Mouse (Mus musculus): ENCODE results near the gene Rel.

The Rel gene

DNA sequence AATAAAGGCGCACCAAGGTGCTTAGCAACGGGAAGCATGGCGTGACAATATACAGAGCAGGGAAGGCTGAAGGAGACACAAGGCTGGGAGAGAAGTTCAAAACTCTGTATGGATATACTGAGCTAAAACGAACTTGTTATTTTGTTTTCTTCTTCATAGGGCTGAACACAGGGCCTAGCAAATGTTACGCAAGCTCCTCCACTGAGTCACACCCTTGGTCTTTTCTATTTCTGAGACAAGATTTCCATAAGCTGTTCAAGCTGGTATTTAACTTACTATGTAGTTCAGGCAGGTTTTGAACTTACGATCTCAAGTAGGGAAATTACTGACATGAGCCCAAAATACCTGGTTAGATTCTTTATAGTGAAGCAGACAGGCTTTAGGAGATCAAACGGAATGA lies 29.4 kb downstream of the Rel start:
- no peak for DNase-seq

DNA sequence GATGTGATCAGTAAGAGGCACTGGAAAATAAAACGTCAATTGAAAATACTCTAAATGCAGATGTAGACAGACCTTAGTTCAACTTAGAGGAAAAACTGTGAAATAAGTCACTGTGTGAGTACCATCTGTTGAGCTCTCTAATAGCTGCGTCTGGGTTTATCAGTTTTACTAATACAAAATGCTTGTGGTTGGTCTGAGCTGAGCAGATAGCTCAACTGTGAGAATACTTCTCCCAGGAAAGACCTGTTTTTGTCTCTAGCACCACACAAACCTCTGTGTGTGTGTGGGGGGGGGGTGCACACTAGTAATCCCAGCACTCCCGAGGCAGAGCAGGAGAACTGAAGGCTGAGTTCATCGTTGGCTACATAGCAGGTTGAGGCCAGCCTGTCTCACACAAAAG lies 29.9 kb downstream of the Rel start:
- no peak for DNase-seq

DNA sequence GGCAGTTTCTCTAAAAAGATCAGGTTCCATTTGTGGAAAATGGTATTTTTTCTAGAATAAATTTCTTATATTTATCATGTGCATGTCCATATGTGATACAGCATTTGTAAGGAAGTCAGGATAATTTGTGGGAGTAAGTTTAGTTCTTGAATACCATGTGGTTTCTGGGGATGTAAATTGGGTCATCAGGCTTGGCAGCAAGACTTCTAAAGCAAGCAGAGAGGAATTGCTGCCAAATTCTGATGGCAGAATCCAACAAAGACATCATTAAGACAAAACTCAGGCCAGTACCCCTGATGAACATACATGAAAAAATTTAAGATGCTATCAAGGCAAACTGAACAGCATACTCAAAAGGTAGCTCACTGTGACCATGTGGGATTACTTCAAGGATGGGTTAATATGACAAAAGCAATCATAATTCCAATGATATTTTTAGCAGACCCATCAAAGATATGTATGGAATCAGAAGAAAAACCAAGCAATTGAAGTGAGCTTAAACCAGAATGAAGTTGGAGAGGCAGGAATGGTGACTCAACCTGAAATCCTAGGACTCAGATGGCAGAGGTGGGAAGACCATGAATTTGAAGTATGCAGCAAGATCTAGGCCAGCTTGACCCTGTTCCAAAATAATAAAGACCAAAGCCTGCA lies 34.8 kb downstream of the Rel start:
- no peak for DNase-seq

DNA sequence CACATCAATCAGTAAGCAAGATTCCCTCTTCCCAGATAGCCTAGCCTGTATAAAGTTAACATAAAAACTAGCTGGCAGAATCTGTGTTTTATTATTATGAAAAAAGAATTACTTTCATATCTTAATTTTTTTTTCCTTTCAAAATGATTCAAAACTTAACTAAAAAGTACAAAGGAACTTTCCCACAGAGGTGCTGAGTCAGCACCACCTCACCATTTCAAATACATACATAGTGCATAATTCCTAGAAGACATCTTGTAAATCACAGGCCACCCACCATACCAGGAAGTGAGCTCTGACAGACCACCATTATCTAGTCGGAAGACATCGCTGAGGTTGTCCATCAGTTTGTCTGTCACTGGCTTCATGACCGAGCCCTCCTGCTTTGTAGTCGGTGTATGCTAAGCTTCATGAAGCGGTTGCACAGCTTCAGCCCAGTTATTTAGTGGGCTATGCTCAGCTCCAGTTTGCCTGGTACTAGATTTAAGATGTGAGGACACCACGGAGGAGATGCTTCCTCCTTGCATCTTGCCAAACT lies 36.0 kb downstream of the Rel start:
- DNase-seq: no peak

DNA sequence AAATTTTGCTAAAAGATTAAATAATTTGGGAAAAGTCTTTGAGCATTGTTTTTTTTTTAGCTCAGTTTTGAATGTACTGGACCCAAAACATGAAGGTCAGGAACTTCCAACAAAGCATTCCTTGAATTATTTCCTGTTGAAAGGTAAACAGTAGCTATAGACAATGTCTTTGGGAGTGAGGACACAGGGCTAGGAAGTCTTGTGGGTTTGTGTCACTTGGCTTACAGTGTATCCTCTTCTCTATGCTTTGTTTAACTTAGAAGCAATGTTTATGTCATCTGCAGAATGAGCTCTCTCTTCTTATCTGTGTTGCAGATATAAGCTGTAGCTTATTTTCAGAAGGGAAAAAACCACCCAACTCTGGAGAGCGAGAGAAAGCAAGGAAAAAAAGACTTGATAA lies 37.9 kb downstream of the Rel start:
- no peak for DNase-seq

DNA sequence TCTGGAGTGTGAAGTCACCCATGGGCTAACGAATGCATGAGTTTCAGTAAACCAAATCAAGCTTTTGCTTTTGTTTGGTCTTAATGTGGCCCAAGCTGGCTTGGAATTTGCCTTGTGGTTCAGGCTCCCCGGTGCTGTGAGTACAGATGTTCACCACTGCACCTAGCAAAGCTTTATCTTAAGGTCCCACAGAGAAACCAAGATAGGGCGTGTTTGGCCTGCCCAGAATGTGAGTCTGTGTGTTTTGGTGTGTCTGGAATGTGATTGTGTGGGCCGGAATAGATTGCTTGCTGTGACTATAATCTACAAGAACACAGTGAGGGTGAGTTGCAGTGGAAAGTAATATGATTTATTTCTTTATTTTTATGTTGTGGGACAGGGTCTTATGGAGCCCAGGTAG lies 40.6 kb downstream of the Rel start:
- DNase-seq: no peak

DNA sequence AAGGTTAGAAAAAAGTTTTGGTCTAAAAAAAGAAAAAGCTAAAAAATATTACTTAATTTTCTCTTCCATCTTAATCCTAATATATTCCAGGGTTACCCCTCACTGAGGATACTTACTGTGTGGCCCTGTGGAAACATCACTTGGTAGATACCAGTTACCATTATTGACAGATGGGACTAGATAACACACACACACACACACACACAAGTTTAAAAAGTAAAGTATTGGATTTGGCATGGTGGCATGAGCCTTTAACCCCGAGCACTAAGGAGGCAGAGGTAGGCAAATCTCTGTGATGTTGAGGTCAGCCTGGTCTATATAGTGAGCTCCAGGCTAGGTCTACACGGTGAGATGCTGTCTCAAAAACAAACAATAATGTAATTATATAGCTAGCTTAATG lies 42.6 kb downstream of the Rel start:
- DNase-seq: no peak

DNA sequence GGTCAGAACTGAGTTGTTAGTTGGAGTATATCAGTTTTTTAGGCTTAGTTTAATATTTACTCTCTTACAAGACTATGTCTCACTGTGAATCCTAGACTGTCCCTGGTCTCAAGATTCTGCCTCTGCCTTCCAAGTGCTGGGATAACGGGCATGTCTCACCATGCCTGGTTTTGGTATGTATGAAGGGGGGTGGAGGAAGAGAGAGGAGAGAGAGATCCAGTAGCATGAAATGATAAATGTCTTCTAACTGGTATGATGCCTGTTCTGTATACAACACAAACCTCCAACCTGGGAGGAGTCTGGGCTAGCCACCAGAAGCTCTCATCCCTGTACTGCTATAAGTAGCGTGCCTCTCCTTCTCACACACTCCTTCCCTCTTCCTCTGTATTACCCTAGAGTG lies 44.3 kb downstream of the Rel start:
- DNase-seq: no peak

DNA sequence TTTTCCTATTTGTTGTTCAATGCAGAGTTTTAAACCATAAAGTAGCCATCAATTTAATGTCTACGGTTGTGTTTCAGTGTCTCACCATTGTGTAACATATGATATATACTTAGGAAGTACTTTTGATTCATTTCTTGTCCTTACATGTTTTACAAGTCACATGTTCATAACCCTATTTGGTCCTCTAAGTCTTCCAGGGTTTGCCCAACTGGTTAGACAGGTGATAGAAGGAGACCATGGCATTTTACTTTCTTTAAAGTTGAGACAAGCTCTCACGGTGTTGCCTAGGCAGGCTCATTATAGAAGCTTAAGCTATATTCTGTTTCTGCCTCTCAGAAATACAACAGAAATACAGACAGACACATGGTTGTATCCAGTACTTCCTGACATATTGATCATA lies 44.9 kb downstream of the Rel start:
- DNase-seq: no peak

DNA sequence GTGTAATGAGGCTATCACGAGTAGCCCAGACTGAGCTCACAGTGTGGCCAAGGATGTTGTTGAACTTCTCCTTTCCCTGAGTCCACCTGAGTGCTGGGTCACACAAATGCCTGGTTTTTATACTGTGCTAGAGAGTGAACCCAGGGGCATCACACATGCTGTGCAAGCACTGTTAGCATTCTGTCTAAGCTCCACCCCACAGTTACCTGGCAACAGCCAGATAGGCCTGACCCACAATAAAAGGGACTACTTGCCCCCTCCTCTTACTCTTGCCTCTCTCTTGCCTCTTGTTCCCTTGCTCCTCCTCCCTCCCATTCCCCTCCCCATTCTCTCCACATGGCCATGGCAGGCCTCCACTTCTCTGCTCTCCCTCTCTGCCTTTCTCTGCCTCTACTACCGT lies 48.4 kb downstream of the Rel start:
- DNase-seq: no peak

DNA sequence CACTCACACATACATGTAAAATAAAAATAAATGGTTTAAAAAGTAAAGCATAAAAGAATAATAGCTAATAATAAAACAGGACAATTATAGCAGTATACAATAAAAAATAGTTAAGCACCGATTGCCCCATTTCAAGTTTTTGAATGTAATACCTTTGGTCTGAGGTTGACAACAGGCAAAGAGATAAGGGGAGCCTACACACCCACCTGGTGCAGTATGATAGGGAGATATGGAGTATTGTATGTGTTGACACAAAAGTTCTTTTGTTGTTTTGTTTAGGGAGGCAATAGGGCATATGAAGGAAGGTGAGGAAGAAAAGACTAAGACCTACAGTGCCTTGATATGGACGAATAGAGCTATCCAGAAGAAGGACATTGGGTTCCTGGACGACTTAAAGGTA lies 50.9 kb downstream of the Rel start:
- DNase-seq: no peak

DNA sequence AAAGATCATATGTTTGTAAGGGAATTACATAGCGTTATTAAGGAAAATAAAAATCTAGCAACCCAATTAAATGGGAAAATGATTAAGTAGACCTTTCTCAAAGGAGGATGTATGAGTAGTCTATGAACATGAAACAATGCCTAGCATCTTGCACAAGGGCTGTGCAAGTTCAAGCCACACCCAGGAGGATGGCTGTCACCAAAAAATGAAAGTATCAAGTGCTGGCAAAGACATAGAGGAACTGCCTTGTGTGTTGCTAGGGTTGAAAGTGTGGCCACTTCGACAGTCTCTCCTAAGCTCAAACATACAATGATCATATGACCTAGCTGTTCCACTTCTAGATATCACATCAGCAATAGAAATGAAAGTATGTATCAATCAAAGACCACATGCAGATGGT lies 51.9 kb downstream of the Rel start:
- no peak for DNase-seq

DNA sequence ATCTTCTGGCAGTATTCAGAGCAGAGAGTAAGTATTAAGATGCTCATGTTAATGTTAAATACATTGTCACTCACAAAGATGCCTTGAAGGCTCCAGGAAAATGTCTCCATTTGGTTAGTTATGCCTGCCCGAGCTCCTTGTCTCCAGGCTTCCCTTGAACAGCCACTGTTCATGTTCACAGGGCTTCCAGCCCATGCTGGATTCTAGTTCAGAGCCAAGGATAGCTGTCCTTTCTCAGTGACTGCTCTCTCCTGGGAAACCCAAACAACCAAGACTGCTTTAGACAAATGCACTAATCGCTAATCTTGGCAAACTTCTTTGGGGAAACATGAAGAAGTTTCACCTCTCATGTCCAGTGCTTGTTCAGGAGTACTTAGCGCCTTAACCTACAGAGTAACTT lies 58.5 kb downstream of the Rel start:
- DNase-seq: no peak

DNA sequence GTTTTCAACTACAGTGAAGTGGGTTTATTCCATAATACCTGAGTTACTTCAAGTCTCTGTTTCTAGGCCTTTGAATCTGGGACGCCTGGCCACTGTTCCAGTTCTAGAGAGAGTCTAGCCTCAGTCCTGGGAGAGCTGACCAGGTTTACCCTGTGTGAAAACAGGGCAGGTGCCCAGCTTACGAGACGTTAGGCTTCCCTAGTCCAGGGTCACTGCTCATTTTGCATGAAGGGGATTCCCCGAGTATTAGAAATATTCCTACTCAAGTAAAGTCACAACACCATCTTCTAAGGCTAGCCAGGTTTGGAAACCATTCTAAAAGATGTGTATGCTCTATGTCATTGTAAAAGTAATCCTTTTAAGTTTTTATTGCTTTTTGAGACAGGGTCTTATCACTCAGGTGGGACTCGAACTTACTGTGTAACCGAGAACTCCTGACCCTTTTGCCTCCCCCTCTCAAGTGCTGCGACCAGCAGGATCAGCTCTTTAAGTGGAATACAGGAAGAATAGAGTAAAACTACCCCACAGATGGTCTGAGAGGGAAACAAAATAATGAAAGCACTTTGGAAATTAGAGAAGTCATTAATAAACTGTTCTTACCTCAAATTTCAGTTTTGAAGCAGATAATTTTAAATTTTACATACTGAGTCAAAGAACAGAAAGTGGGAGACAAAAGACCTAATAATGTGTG lies 66.0 kb downstream of the Rel start:
- DNase-seq: no peak

DNA sequence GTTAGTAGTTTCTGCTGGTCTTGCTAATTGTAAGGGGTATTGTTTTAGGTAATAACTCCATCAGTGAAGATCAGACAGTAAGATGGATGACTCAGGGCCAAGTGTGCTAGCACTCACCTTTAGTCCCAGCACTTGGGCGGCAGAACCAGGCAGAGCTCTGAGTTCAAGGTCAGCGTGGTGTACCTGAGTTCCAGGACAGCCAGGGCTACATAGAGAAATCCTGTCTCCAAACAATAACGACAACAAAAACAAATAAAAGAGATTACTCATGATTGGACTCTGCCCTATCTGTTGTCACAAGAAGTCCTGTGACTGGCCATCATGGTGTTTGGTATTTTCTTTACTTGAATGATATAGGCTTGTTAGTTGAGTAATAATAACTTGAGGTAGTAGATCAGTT lies 68.9 kb downstream of the Rel start:
- no peak for DNase-seq

DNA sequence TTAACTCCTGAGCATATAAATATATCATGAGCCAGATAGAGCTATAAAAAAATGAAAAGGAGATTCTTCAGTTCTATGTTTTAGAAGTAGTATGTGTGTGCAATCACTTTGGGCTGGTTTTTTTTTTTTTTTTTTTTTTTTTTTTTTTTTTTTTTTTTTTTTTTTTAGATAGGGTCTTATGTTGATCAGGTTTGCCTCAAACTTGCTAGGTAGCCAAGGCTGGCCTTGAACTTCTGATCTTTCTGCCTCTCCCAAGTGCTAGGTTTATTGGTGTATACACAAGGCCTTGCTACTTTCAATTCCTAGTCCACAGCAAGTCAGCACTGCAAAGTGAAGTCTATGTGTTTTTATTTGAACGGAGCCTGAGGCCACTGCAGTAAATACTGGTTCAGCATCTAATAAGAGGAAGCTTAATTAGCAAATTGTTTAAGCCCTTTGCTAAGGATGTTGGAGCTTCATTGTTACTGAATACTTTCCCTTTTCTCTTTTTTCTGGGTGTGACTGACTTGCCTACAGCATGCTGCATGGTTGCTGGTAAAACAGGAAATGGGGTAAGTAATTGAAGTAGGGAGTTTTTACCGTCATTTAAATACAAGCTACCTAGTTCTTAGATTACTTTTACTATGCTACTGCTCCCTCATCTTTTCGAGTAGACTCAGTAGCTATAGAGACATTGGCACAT lies 71.2 kb downstream of the Rel start:
- no peak for DNase-seq

DNA sequence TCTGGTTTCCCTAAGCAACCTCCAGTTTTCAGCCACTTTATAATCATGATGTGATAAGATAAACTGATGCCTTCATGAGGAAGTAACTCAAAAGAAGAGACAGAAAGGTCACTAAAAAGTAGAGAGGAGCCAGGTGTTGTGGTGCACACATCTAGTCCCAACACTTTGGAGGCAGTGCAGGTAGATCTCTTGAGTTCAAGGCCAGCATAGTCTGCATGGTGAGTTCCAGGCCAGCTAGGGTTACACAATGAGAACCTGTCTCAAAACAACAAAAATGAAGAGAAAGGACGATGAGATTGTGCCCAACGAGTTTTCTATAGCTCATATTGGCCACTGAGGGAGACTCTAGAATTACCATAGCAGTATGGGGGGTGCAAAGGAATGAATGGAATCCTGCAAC lies 72.2 kb downstream of the Rel start:
- no peak for DNase-seq

DNA sequence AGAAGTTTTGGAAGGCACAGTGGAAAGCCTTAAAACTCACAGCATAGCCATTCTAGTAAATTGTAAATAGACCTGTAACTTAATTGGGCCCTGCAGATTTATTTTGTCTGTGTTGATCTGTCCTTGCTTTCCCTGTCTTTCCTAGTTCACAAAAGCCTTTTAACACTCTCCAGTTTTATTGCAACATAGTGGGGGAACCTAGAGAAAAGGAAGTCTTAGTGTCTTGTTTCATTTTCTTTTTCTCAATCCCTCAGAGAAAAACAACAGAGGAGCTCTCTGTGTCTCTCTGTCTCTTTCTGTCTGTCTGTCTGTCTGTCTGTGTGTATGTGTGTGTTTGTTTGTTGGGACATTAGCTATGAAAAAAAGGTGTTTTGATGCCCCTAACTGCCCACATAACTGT lies 74.9 kb downstream of the Rel start:
- DNase-seq: no peak

DNA sequence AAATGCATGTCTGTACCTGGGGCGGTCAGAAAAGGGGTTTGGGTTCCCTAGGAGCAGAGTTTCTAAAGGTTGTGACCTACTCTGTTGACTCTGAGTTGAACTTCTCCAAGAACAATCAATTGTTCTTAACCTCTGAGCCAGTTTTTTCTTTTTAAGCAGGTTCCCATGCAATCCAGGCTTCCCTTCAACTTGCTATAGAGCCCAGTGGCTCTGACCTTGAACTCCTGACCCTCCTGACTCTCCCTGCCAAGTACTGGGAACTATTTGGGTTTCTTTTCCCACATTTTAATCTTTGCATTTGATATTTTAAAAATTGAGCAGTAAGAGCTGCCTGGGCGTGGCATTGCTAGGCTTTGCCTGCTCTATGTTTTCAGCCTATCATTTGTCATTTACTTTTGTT lies 77.5 kb downstream of the Rel start:
- DNase-seq: no peak

DNA sequence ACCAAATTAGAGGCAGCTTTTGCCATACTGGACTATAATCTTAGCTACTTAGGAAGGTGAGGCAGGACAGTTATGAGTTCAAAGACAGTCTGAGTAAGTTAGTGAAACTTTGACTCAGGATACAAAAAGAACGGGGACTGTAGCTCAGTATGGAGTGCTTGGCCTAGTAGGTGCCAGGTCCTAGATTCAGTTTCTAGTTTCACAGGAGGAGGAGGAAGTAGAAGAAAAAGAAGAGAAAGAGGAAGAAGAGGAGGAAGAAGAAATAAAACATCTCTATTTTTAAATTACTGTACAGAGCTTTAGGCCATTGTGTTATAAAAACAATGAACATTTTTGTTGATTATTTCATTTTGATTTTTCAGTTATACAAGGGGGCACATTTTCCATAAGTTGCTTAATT lies 82.7 kb downstream of the Rel start:
- no peak for DNase-seq
